Mouse (Mus musculus): ENCODE measurements around the gene Tnfaip3. TPM values are rescaled to one million over a fixed set of nuclear protein-coding genes. Genes with fewer than 3 reads are reported as not detected.

Tnfaip3 gene
- polyA plus RNA-seq, 1 experiment = 2.0 TPM

- H3K4me1 ChIP-seq (ENCODE audit: control insufficient read depth, insufficient read depth, low read length) = no peaks in the 10 kb centered on the region
- H3K4me3 ChIP-seq (ENCODE audit: insufficient read depth, low read length) = no peak overlapping the region
- no peak for TF ChIP-seq POLR2A (IDR thresholded peaks at IDR 0.05; ENCODE audit: extremely low read depth, insufficient read depth, low read length)
- no peak overlapping the region for H3K27ac ChIP-seq (ENCODE audit: insufficient read depth, low read length)
Measured at GRCm38 (mm10) chr10:18987907-18988199, 27.6 kb downstream of the Tnfaip3 start.

- Histone ChIP-seq H3K4me1 (ENCODE audit: control insufficient read depth, insufficient read depth, low read length) (no peaks in the 10 kb centered on the region), H3K4me3 (ENCODE audit: insufficient read depth, low read length) (no peak overlapping the region), H3K27ac (ENCODE audit: insufficient read depth, low read length) (no peak overlapping the region)
- TF ChIP-seq POLR2A (IDR thresholded peaks at IDR 0.05; ENCODE audit: extremely low read depth, insufficient read depth, low read length) = no peak
- no peak for TF ChIP-seq CTCF (IDR thresholded peaks at IDR 0.05; ENCODE audit: extremely low read depth, insufficient read depth, low read length)
Measured at GRCm38 (mm10) chr10:18987046-18987906, 28.2 kb downstream of the Tnfaip3 start.

GRCm38 (mm10) chr10:18985516-18985915 lies 29.9 kb downstream of the Tnfaip3 start:
- H3K27ac ChIP-seq (ENCODE audit: insufficient read depth, low read length) = no peak overlapping the region
- TF ChIP-seq POLR2A (IDR thresholded peaks at IDR 0.05; ENCODE audit: extremely low read depth, insufficient read depth, low read length) (no peak), CTCF (IDR thresholded peaks at IDR 0.05; ENCODE audit: extremely low read depth, insufficient read depth, low read length) (no peak)
- H3K4me1 ChIP-seq (ENCODE audit: control insufficient read depth, insufficient read depth, low read length) = no peaks in the 10 kb centered on the region
- no peak overlapping the region for H3K4me3 ChIP-seq (ENCODE audit: insufficient read depth, low read length)

- H3K4me3 ChIP-seq (ENCODE audit: insufficient read depth, low read length) = no peak overlapping the region
- H3K4me1 ChIP-seq (ENCODE audit: control insufficient read depth, insufficient read depth, low read length) = no peaks in the 10 kb centered on the region
- no peak overlapping the region for H3K27ac ChIP-seq (ENCODE audit: insufficient read depth, low read length)
- no peak for TF ChIP-seq POLR2A (IDR thresholded peaks at IDR 0.05; ENCODE audit: extremely low read depth, insufficient read depth, low read length)
- no peak for TF ChIP-seq CTCF (IDR thresholded peaks at IDR 0.05; ENCODE audit: extremely low read depth, insufficient read depth, low read length)
Measured at GRCm38 (mm10) chr10:18983514-18983913, 31.9 kb downstream of the Tnfaip3 start.

- TF ChIP-seq CTCF (IDR thresholded peaks at IDR 0.05; ENCODE audit: extremely low read depth, insufficient read depth, low read length) (no peak), POLR2A (IDR thresholded peaks at IDR 0.05; ENCODE audit: extremely low read depth, insufficient read depth, low read length) (no peak)
- no peak overlapping the region for H3K27ac ChIP-seq (ENCODE audit: insufficient read depth, low read length)
- H3K4me3 ChIP-seq (ENCODE audit: insufficient read depth, low read length) = no peak overlapping the region
- H3K4me1 ChIP-seq (ENCODE audit: control insufficient read depth, insufficient read depth, low read length) = no peaks in the 10 kb centered on the region
Measured at GRCm38 (mm10) chr10:18974486-18974885, 41.0 kb downstream of the Tnfaip3 start.

GRCm38 (mm10) chr10:18966893-18967292 lies 48.6 kb downstream of the Tnfaip3 start:
- Histone ChIP-seq H3K4me1 (ENCODE audit: control insufficient read depth, insufficient read depth, low read length) (no peaks in the 10 kb centered on the region), H3K4me3 (ENCODE audit: insufficient read depth, low read length) (no peak overlapping the region), H3K27ac (ENCODE audit: insufficient read depth, low read length) (no peak overlapping the region)
- TF ChIP-seq CTCF (IDR thresholded peaks at IDR 0.05; ENCODE audit: extremely low read depth, insufficient read depth, low read length) (no peak), POLR2A (IDR thresholded peaks at IDR 0.05; ENCODE audit: extremely low read depth, insufficient read depth, low read length) (no peak)

GRCm38 (mm10) chr10:18965601-18966000 lies 49.9 kb downstream of the Tnfaip3 start:
- Histone ChIP-seq H3K4me3 (ENCODE audit: insufficient read depth, low read length) (no peak overlapping the region), H3K27ac (ENCODE audit: insufficient read depth, low read length) (no peak overlapping the region), H3K4me1 (ENCODE audit: control insufficient read depth, insufficient read depth, low read length) (no peaks in the 10 kb centered on the region)
- TF ChIP-seq CTCF (IDR thresholded peaks at IDR 0.05; ENCODE audit: extremely low read depth, insufficient read depth, low read length) (no peak), POLR2A (IDR thresholded peaks at IDR 0.05; ENCODE audit: extremely low read depth, insufficient read depth, low read length) (no peak)

GRCm38 (mm10) chr10:18964856-18965255 lies 50.6 kb downstream of the Tnfaip3 start:
- Histone ChIP-seq H3K4me1 (ENCODE audit: control insufficient read depth, insufficient read depth, low read length) (no peaks in the 10 kb centered on the region), H3K4me3 (ENCODE audit: insufficient read depth, low read length) (no peak overlapping the region), H3K27ac (ENCODE audit: insufficient read depth, low read length) (no peak overlapping the region)
- TF ChIP-seq POLR2A (IDR thresholded peaks at IDR 0.05; ENCODE audit: extremely low read depth, insufficient read depth, low read length) (no peak), CTCF (IDR thresholded peaks at IDR 0.05; ENCODE audit: extremely low read depth, insufficient read depth, low read length) (no peak)

- H3K27ac ChIP-seq (ENCODE audit: insufficient read depth, low read length) = no peak overlapping the region
- H3K4me3 ChIP-seq (ENCODE audit: insufficient read depth, low read length) = no peak overlapping the region
- no peak for TF ChIP-seq CTCF (IDR thresholded peaks at IDR 0.05; ENCODE audit: extremely low read depth, insufficient read depth, low read length)
- no peak for TF ChIP-seq POLR2A (IDR thresholded peaks at IDR 0.05; ENCODE audit: extremely low read depth, insufficient read depth, low read length)
- H3K4me1 ChIP-seq (ENCODE audit: control insufficient read depth, insufficient read depth, low read length) = no peaks in the 10 kb centered on the region
Measured at GRCm38 (mm10) chr10:18959777-18960492, 55.5 kb downstream of the Tnfaip3 start.

GRCm38 (mm10) chr10:18953706-18954071 lies 61.8 kb downstream of the Tnfaip3 start:
- no peaks in the 10 kb centered on the region for H3K4me1 ChIP-seq (ENCODE audit: control insufficient read depth, insufficient read depth, low read length)
- no peak for TF ChIP-seq CTCF (IDR thresholded peaks at IDR 0.05; ENCODE audit: extremely low read depth, insufficient read depth, low read length)
- no peak overlapping the region for H3K27ac ChIP-seq (ENCODE audit: insufficient read depth, low read length)
- no peak overlapping the region for H3K4me3 ChIP-seq (ENCODE audit: insufficient read depth, low read length)
